15 mouse cellular contexts compared by ENCODE assay signal in the genomic region with DNA sequence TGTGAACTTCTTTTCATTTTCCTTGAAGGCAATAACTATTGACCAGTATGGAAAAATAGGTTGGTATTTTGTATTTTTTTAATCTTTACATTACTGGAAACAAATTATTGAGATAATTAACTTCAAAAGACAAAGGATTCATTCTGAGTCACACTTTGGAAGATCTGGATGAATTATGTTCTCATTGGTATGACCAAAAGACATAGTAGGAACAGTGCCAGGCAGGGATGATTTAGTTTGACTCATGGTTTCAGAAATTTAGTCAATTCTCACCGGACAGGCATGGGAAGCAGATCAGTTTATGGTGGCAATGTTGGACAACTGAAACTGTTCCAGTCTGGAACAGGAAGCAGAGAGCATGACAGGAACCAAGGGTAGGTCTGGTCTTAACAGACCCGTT.
"Had no signal": no experiment of that assay in that cellular context is flagged by ENCODE, and none has a peak within 500 bp of the region (broad histone marks: within the 10 kb centered on the region; RNA-seq: fewer than 3 reads in every experiment).

No protein-coding gene starts in this region.

- H3K36me3 ChIP-seq: limb, embryonic 15.5 days; liver, embryonic 12.5 days; midbrain, embryonic 10.5 days; midbrain, embryonic 15.5 days; neural tube, embryonic 13.5 days had no signal

- H3K4me3 ChIP-seq: limb, embryonic 15.5 days; liver, embryonic 12.5 days; midbrain, embryonic 10.5 days; midbrain, embryonic 15.5 days; neural tube, embryonic 13.5 days had no signal

- H3K27me3 ChIP-seq: limb, embryonic 15.5 days; liver, embryonic 12.5 days; midbrain, embryonic 15.5 days; neural tube, embryonic 13.5 days had no signal

- ATAC-seq: liver, embryonic 12.5 days; midbrain, embryonic 15.5 days had no signal

- DNase-seq: kidney, postnatal 36 days; layer of hippocampus, adult 9-11 months; layer of hippocampus, postnatal 36 days; lung, embryonic 14.5 days; lung, postnatal 10 days; lung, postnatal 4 days; right cerebral cortex, adult 18-20 months; right cerebral cortex, postnatal 25 days; thymus, postnatal 36 days had no signal

- H3K4me1 ChIP-seq: limb, embryonic 15.5 days; liver, embryonic 12.5 days; midbrain, embryonic 10.5 days; midbrain, embryonic 15.5 days; neural tube, embryonic 13.5 days had no signal

- H3K9me3 ChIP-seq: limb, embryonic 15.5 days; liver, embryonic 12.5 days; midbrain, embryonic 10.5 days; midbrain, embryonic 15.5 days; neural tube, embryonic 13.5 days had no signal

- H3K4me2 ChIP-seq: limb, embryonic 15.5 days; liver, embryonic 12.5 days; lung, embryonic 14.5 days; midbrain, embryonic 15.5 days; neural tube, embryonic 13.5 days had no signal

- H3K27ac ChIP-seq: kidney, postnatal 0 days; limb, embryonic 15.5 days; liver, embryonic 12.5 days; midbrain, embryonic 10.5 days; midbrain, embryonic 15.5 days; neural tube, embryonic 13.5 days had no signal

- H3K9ac ChIP-seq: limb, embryonic 15.5 days; liver, embryonic 12.5 days; lung, embryonic 14.5 days; midbrain, embryonic 15.5 days; neural tube, embryonic 13.5 days had no signal
